Mouse (Mus musculus): ENCODE measurements around the gene Gm40193.

DNA sequence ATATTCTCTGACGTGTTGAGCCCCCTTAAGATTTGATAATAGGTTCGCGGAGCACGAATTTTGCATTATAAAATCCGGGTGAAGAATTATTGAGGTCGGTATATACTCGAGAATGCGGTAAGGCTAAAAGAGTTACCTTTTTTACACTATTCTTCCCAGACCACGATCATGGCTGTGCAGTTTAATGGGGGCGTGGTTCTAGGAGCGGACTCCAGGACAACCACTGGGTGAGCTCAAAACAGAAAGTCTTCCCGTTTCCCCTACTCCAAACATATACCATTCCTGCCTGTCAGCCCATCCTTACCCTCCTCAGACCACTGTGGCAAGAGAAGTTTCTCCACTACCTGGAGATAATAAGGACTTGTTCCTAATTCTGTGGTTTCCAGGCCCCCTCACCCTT is 7.0 kb downstream of the Gm40193 start:
- no peak for TF ChIP-seq CTCF (IDR thresholded peaks at IDR 0.05; ENCODE audit: borderline replicate concordance, insufficient read depth, low read length)
- no peak for TF ChIP-seq POLR2A (IDR thresholded peaks at IDR 0.05; ENCODE audit: low read depth, low read length)
